Mouse (Mus musculus): ENCODE data around the gene Hif3a. TPM values are rescaled to one million over a fixed set of nuclear protein-coding genes. Genes with fewer than 3 reads are reported as not detected.

The Hif3a gene
- polyA plus RNA-seq, 1 experiment, result 6.9 TPM

- Histone ChIP-seq H3K4me3 (ENCODE audit: control insufficient read depth, low read depth, low read length) (peak overlapping the region; percentile 67), H3K36me3 (ENCODE audit: control insufficient read depth, insufficient read depth, low read length) (no peaks in the 10 kb centered on the region), H3K4me1 (ENCODE audit: control insufficient read depth, insufficient read depth, low read length) (peaks cover 38% of the 10 kb centered on the region), H3K27me3 (ENCODE audit: control insufficient read depth, insufficient read depth, low read length) (no peaks in the 10 kb centered on the region), H3K27ac (ENCODE audit: control insufficient read depth, insufficient read depth, low read depth, low read length) (peak overlapping the region; percentile 47)
- TF ChIP-seq CTCF (IDR thresholded peaks at IDR 0.05; ENCODE audit: control insufficient read depth, insufficient read depth, insufficient replicate concordance, low read depth, low read length) (no peak), POLR2A (IDR thresholded peaks at IDR 0.05; ENCODE audit: control insufficient read depth, low read depth, low read length) (peak; percentile 62; the same call in 1 of the 2 replicates)
These were observed 6.1 kb downstream of the Hif3a start for GRCm38 (mm10) chr7:17056081-17056581.

GRCm38 (mm10) chr7:17055287-17055946 is 6.8 kb downstream of the Hif3a start:
- TF ChIP-seq POLR2A (IDR thresholded peaks at IDR 0.05; ENCODE audit: control insufficient read depth, low read depth, low read length) (no peak), CTCF (IDR thresholded peaks at IDR 0.05; ENCODE audit: control insufficient read depth, insufficient read depth, insufficient replicate concordance, low read depth, low read length) (no peak)
- peak overlapping the region; percentile 9; the same call in 1 of the 2 replicates for H3K27ac ChIP-seq (ENCODE audit: control insufficient read depth, insufficient read depth, low read depth, low read length)
- no peaks in the 10 kb centered on the region for H3K27me3 ChIP-seq (ENCODE audit: control insufficient read depth, insufficient read depth, low read length)
- H3K4me1 ChIP-seq (ENCODE audit: control insufficient read depth, insufficient read depth, low read length), result peaks cover 36% of the 10 kb centered on the region
- H3K36me3 ChIP-seq (ENCODE audit: control insufficient read depth, insufficient read depth, low read length), result no peaks in the 10 kb centered on the region
- H3K4me3 ChIP-seq (ENCODE audit: control insufficient read depth, low read depth, low read length), result peak overlapping the region; percentile 67

DNA sequence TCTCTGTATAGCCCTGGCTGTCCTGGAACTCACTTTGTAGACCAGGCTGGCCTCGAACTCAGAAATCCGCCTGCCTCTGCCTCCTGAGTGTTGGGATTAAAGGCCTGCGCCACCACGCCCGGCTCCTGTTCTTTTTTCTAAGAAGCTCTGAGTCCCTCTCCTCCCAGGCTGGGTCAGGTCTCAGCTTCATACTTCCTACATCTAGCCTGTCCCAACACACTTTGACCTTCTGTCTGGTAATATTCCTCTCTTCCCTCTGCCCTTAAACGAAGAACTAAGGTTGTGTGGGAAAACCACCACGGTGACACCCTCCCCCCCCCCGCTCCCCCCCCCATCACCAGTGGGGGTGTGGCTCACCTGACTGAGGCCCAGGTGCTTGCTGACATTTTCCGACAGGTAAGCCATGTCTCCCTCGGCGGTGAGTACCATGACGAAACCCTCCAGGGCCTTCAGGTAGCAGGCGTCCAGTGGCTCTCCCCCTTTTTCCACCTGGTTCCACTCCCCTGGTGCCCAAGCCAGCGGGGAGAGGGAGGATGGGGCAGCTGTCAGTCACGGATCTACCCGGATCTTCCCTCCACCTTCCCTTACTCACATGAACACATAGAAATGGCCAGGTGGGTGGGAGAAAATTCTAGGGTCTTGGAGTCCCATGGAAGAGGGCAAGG is 7.8 kb downstream of the Hif3a start:
- H3K4me3 ChIP-seq (ENCODE audit: control insufficient read depth, low read depth, low read length), result peak overlapping the region; percentile 17
- no peaks in the 10 kb centered on the region for H3K27me3 ChIP-seq (ENCODE audit: control insufficient read depth, insufficient read depth, low read length)
- H3K27ac ChIP-seq (ENCODE audit: control insufficient read depth, insufficient read depth, low read depth, low read length), result no peak overlapping the region
- no peaks in the 10 kb centered on the region for H3K36me3 ChIP-seq (ENCODE audit: control insufficient read depth, insufficient read depth, low read length)
- TF ChIP-seq CTCF (IDR thresholded peaks at IDR 0.05; ENCODE audit: control insufficient read depth, insufficient read depth, insufficient replicate concordance, low read depth, low read length), result no peak
- H3K4me1 ChIP-seq (ENCODE audit: control insufficient read depth, insufficient read depth, low read length), result peaks cover 32% of the 10 kb centered on the region

- Histone ChIP-seq H3K36me3 (ENCODE audit: control insufficient read depth, insufficient read depth, low read length) (no peaks in the 10 kb centered on the region), H3K4me3 (ENCODE audit: control insufficient read depth, low read depth, low read length) (no peak overlapping the region), H3K27ac (ENCODE audit: control insufficient read depth, insufficient read depth, low read depth, low read length) (no peak overlapping the region), H3K4me1 (ENCODE audit: control insufficient read depth, insufficient read depth, low read length) (peaks cover 15% of the 10 kb centered on the region), H3K27me3 (ENCODE audit: control insufficient read depth, insufficient read depth, low read length) (no peaks in the 10 kb centered on the region)
- no peak for TF ChIP-seq POLR2A (IDR thresholded peaks at IDR 0.05; ENCODE audit: control insufficient read depth, low read depth, low read length)
- TF ChIP-seq CTCF (IDR thresholded peaks at IDR 0.05; ENCODE audit: control insufficient read depth, insufficient read depth, insufficient replicate concordance, low read depth, low read length), result peak; percentile 87
These were observed 11.2 kb downstream of the Hif3a start for GRCm38 (mm10) chr7:17050933-17051594.

DNA sequence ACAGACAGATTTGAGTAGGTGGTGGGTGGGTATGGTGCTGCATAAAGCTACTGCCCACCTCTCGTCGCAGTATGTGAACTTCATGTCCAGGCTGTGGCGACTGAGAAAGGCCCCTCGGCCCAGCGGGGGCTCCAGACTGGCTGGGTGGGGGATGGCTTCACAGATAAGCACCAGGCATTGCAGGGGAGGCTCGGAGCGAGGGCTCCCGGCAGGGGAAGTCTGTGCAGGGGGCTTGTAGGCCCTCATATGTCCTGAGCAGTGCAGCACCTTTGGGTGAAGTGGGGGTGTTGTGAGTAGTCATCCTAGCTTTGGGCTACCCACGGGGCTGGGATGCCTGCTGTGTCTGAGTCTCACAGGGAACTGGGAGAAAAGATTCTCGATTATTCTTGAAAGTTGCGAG is 11.7 kb downstream of the Hif3a start:
- Histone ChIP-seq H3K36me3 (ENCODE audit: control insufficient read depth, insufficient read depth, low read length) (no peaks in the 10 kb centered on the region), H3K27me3 (ENCODE audit: control insufficient read depth, insufficient read depth, low read length) (no peaks in the 10 kb centered on the region), H3K4me1 (ENCODE audit: control insufficient read depth, insufficient read depth, low read length) (peaks cover 13% of the 10 kb centered on the region), H3K27ac (ENCODE audit: control insufficient read depth, insufficient read depth, low read depth, low read length) (no peak overlapping the region), H3K4me3 (ENCODE audit: control insufficient read depth, low read depth, low read length) (no peak overlapping the region)
- no peak for TF ChIP-seq CTCF (IDR thresholded peaks at IDR 0.05; ENCODE audit: control insufficient read depth, insufficient read depth, insufficient replicate concordance, low read depth, low read length)

GRCm38 (mm10) chr7:17048431-17049190 is 13.6 kb downstream of the Hif3a start:
- H3K27ac ChIP-seq (ENCODE audit: control insufficient read depth, insufficient read depth, low read depth, low read length), result no peak overlapping the region
- no peaks in the 10 kb centered on the region for H3K27me3 ChIP-seq (ENCODE audit: control insufficient read depth, insufficient read depth, low read length)
- H3K4me3 ChIP-seq (ENCODE audit: control insufficient read depth, low read depth, low read length), result no peak overlapping the region
- H3K4me1 ChIP-seq (ENCODE audit: control insufficient read depth, insufficient read depth, low read length), result peaks cover 14% of the 10 kb centered on the region
- H3K36me3 ChIP-seq (ENCODE audit: control insufficient read depth, insufficient read depth, low read length), result no peaks in the 10 kb centered on the region
- TF ChIP-seq POLR2A (IDR thresholded peaks at IDR 0.05; ENCODE audit: control insufficient read depth, low read depth, low read length), result no peak
- no peak for TF ChIP-seq CTCF (IDR thresholded peaks at IDR 0.05; ENCODE audit: control insufficient read depth, insufficient read depth, insufficient replicate concordance, low read depth, low read length)

All from testis, adult 2 months (tissue).